Mouse (Mus musculus): ENCODE measurements around the gene Raver1.

- TF ChIP-seq POLR2A (IDR thresholded peaks at IDR 0.05; ENCODE audit: extremely low read depth, insufficient read depth, low read length) = no peak
- TF ChIP-seq CTCF (IDR thresholded peaks at IDR 0.05; ENCODE audit: extremely low read depth, insufficient read depth, low read length) = no peak
These were observed 8.5 kb downstream of the Raver1 start for GRCm38 (mm10) chr9:21083324-21083723.

Measured in cortical plate, adult 2 months (tissue).